Mouse (Mus musculus) cerebellum, adult 2 months (tissue): ENCODE data around the gene Pgd.

Experiments used
- CTCF ChIP-seq: fragments of 200-500 bp; IDR thresholded peaks from 2 replicates; pipeline ENCODE4 v1.5.1; 2011; ENCODE audit warnings: low read depth, mild to moderate bottlenecking, control low read depth, low read length, moderate library complexity, borderline replicate concordance; ENCODE audit not compliant: insufficient read depth
- POLR2A ChIP-seq: fragments of 200-500 bp; IDR thresholded peaks from 2 replicates; pipeline ENCODE4 v1.6.1; 2011; ENCODE audit warnings: low read length, control low read depth, borderline replicate concordance; ENCODE audit not compliant: insufficient read depth

GRCm38 (mm10) chr4:149168016-149168415 is 1.4 kb upstream of the Pgd start:
- TF ChIP-seq POLR2A (no peak), CTCF (no peak)
